Mouse (Mus musculus): ENCODE data around the gene Scg5.

Scg5 gene

DNA sequence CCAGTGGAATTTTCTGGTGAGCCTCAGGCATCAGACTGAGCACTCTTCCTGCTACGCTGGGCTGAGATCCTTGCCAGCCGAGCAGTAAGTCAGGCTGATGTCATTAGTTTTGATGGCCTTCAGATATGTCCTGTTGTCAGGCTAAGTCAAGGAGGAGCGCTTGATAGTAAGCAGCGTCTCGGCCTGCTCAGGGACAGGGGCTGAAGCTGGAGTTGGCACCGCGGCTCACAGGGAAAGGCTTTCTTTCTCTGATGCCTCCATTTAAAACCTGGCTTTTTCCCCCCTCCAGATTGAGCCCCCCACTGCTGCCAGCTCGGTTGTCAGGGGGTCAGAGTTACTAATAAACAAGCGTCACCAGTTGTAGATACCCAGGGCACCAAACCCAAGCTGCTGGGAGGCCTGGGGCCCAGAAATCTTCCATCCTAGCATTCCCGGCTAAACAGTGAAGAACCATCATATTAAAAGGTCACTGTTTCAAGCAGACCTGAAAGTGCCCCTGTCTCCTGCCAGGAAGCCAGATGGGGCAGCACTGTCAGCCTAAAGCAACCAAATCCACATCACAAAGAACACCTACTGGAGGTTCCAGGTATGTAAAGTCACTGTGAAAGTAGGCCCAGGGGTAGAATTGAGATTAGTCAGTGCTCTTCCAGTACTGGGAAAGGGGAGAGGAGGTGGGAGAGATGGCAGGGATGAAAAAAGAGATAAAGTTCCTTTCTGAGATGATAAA is 21.9 kb downstream of the Scg5 start:
- no peak for ATAC-seq (ENCODE audit: low TSS enrichment)

- peak; percentile 90 for ATAC-seq (ENCODE audit: low TSS enrichment)
Measured at GRCm38 (mm10) chr2:113805765-113806164, 23.2 kb downstream of the Scg5 start.

DNA sequence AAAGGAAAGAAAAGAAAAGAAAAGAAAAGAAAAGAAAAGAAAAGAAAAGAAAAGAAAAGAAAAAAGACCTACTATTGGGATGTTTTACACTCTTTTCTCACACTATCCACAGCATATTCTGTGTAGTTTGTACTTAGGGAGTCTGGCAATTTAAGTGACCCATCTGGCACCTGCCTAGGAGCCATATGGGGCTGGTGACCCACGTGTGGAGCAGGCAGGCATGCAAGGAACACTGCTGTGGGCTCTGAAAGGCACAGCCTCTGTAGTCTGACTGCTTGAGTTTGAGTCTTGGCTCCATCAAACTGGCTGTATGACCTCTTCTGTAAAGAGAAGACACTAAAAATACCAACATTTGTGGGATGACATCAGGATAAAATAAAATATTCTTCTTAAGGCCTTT is 25.2 kb downstream of the Scg5 start:
- no peak for ATAC-seq (ENCODE audit: low TSS enrichment)

- ATAC-seq (ENCODE audit: low TSS enrichment) = no peak
Measured at GRCm38 (mm10) chr2:113800846-113801245, 28.1 kb downstream of the Scg5 start.

DNA sequence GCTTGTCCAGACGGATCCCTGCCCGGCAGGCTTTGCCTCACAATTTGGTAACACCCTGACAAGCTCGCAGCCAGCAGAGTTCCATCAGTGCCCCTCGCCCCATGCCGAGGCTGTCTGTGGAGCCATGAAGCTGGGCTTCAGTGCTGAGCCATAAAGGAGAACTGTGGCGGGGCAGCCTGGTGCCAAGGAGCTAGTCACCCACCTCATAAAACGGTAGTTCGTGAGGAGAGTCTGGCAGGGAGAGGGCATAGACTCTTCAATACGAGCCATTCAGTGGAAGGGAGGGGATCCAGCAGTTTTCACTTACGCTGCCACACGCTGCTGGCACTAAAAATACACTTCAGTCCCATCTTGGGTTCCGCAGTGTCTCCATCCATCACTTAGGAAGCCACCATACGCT is 30.3 kb downstream of the Scg5 start:
- peak; percentile 14; the same call in 1 of the 2 replicates for ATAC-seq (ENCODE audit: low TSS enrichment)

DNA sequence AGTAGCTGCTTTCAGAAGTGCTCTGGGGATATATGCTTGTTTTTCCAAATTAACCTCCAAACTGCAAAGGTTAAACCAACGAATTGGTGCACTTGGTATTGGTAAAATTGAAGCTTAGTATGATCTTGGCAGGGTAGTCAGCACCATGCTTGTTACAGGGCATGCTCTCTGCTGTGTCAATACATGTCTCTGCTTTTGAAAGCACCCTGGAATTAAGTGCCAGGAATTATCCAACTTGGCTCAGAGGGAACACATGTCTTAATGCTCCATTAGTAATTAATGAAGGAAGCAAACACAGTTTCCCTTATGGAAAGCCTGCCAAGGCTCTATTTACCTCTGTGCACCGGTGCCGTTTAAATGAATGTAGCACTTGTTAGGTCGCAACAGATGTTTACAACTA is 33.7 kb downstream of the Scg5 start:
- no peak for ATAC-seq (ENCODE audit: low TSS enrichment)

GRCm38 (mm10) chr2:113793521-113793920 is 35.4 kb downstream of the Scg5 start:
- no peak for ATAC-seq (ENCODE audit: low TSS enrichment)

GRCm38 (mm10) chr2:113788821-113789387 is 40.0 kb downstream of the Scg5 start:
- ATAC-seq (ENCODE audit: low TSS enrichment) = no peak

DNA sequence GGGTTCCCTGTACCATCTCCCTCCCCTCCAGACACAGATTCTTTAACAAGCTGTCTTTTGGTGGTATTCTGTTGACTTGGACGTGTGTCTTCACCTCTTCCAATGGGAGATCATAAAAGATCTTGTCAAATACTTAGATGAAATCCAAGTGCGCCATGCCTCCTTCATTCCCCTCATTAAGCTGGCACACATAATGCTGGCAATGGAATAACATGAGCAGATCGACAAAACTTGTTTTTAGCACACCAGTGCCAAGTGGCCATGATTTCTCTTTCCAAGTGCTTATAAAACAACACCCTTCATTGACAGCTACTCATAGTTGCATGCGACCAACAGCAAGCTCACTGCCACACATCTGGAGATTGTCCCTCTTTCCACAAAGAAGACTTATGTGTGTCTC is 41.0 kb downstream of the Scg5 start:
- ATAC-seq (ENCODE audit: low TSS enrichment) = no peak

- no peak for ATAC-seq (ENCODE audit: low TSS enrichment)
Measured at GRCm38 (mm10) chr2:113784851-113785250, 44.1 kb downstream of the Scg5 start.

DNA sequence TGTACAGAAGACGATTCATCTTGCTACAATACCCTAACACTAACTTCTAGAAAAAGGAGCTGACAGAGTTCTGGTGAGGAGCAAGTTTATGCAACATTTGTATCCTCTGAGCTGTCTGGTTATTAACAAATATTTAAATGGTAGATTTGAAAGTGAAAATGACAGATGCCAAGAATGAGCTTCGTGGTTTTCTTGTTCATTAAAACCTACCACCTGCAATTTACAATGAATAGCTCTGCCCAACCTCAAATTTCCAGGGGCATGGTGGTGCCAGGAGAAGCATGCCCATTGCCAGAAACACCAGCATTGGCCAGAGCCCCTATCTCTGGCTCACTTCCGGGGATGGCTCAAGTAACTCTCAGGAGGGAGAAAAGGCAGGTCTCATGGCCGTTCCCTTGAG is 47.4 kb downstream of the Scg5 start:
- no peak for ATAC-seq (ENCODE audit: low TSS enrichment)

- peak; percentile 66 for ATAC-seq (ENCODE audit: low TSS enrichment)
Measured at GRCm38 (mm10) chr2:113781107-113781506, 47.8 kb downstream of the Scg5 start.

DNA sequence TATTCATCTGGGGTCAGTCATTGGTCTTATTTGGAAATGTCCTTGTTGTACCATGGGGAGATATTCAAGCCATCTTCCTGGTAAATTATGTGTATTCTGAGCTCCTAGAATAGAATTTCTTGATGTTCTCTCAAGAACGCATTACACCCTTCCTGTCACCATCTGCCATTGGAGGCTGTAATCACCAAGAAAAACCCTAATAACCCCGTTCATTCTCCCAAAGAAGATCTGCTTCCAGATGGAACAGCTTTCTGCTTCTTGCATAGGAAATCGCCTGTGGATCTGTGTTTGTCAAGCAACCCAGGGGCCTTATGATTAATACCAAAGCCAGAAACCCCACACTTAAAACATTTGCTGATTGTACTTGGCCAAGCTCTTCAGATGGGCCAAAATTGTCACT is 49.6 kb downstream of the Scg5 start:
- ATAC-seq (ENCODE audit: low TSS enrichment) = 0 out of 2 replicates have a peak, but pooled peaks have one; percentile 35

- no peak for ATAC-seq (ENCODE audit: low TSS enrichment)
Measured at GRCm38 (mm10) chr2:113778036-113778435, 50.9 kb downstream of the Scg5 start.

DNA sequence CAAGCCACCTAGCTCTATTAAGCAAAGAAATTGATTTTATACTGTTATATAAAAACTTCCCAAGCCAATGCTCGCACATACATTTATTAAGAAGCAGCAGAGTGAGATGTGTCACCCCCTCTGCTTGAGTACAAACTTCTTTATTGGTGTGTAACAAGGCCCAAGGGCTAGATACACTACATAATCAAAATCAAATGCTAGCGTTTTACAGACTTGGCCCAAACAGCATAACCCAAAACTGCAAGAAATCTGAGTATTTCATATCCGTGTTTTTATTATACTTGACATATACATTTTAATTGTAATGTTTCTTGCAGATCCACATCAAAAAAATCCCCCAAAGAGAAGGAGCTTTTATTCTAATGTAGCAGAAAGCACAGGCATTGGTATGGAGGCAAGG is 52.6 kb downstream of the Scg5 start:
- no peak for ATAC-seq (ENCODE audit: low TSS enrichment)

GRCm38 (mm10) chr2:113774150-113774805 is 54.6 kb downstream of the Scg5 start:
- ATAC-seq (ENCODE audit: low TSS enrichment) = no peak

- ATAC-seq (ENCODE audit: low TSS enrichment) = peak; percentile 91
Measured at GRCm38 (mm10) chr2:113768541-113769303, 60.2 kb downstream of the Scg5 start.

DNA sequence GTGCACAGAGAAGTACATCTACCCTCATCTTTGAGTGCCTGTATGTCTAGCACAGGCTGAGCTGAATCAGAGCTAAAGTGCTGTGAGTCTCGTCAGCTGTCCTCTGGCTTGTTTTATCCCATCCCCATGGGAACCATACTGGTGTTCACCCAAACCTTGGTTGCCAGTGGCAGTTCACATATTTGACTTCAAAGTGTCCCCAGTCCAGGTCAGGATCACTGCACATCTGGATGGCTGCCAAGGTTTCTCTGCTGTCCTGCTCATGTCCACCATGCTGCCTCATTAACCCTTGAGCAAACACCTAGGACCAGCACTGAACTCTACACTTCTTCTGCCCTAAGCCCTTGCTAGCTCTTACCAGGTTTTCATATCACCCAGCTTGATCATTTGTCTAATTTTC is 63.0 kb downstream of the Scg5 start:
- no peak for ATAC-seq (ENCODE audit: low TSS enrichment)

- no peak for ATAC-seq (ENCODE audit: low TSS enrichment)
Measured at GRCm38 (mm10) chr2:113764968-113765367, 64.0 kb downstream of the Scg5 start.

DNA sequence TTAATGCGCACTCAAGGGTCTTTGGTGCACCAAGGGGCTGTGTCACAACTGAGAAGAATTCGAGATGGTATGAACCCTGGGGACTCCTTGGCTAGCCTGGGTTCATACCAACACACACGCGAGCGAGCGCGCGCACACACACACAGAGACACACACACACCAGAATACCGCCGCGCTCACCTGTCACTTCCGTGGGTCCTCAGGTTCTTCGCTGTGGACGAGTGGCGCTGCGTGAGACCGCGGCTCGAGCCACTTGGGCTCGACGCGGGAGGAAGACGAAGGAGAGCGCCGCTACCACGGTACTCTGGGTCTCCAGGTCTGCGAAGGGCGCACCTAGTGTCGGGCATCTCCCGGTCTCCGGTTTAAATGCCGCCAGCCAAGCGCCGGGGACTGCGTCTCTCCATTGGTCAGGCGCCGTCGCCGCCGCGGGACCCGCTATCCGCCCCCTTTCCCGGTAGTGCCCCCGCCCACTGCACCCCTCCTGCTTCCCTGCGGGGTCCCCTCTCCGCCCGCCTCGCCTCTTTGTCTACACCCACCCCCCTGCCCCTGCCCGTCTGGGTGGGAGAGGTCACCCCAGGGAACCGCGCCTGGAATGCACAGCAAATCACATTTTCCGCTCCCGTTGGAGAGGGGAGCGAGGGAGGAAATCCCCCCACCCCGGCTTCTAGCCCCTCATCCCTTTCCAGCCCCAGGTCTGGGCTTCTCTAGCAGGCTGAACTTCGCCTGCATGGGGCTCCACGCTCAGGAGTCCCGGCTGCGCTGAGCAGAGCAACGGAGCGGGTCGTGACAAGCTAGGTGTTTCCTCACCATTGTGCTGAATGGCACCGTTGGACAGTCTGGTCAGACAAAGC is 70.4 kb downstream of the Scg5 start, which contains the start of gene Grem1:
Gene Grem1, minus strand, starts transcription at position 336 of the 851 bp plus-strand sequence.
- ATAC-seq (ENCODE audit: low TSS enrichment) = peak; percentile 20; the same call in 1 of the 2 replicates

All from frontal cortex, adult (tissue).